Mouse (Mus musculus): ENCODE results near the gene Ttc30a2. TPM values are rescaled to one million over a fixed set of nuclear protein-coding genes. Genes with fewer than 3 reads are reported as not detected.
"Not testable (repeated sequence)": the region's sequence is repeated elsewhere in the genome, so short reads cannot be mapped to it uniquely, and the experiment has no call there.

Ttc30a2 gene
- polyA plus RNA-seq, 1 experiment from 2014 or later, result 0.08 TPM

GRCm38 (mm10) chr2:75990885-75991539, 13.0 kb upstream of the Ttc30a2 start:
- 56% methylated on average over 13 of the region's 13 CpGs for WGBS
- Histone ChIP-seq H3K27me3 (replicated peaks) (no peaks in the 10 kb centered on the region), H3K4me1 (replicated peaks) (peaks cover 11% of the 10 kb centered on the region), H3K4me2 (replicated peaks) (no peak overlapping the region), H3K9me3 (no peaks in the 10 kb centered on the region), H3K9ac (no peak overlapping the region), H3K27ac (no peak overlapping the region), H3K36me3 (no peaks in the 10 kb centered on the region), H3K4me3 (replicated peaks) (no peak overlapping the region)
- ATAC-seq, result 0 out of 2 replicates have a peak, but pooled peaks have one; percentile 38

- Histone ChIP-seq H3K36me3 (no peaks in the 10 kb centered on the region), H3K4me2 (replicated peaks) (no peak overlapping the region), H3K27ac (no peak overlapping the region), H3K9me3 (no peaks in the 10 kb centered on the region), H3K9ac (no peak overlapping the region), H3K4me3 (replicated peaks) (no peak overlapping the region), H3K4me1 (replicated peaks) (peaks cover 11% of the 10 kb centered on the region), H3K27me3 (replicated peaks) (no peaks in the 10 kb centered on the region)
- 50% methylated on average over 4 of the region's 4 CpGs for WGBS
- ATAC-seq, result no peak
Measured at GRCm38 (mm10) chr2:75989694-75990093, 11.7 kb upstream of the Ttc30a2 start.

DNA sequence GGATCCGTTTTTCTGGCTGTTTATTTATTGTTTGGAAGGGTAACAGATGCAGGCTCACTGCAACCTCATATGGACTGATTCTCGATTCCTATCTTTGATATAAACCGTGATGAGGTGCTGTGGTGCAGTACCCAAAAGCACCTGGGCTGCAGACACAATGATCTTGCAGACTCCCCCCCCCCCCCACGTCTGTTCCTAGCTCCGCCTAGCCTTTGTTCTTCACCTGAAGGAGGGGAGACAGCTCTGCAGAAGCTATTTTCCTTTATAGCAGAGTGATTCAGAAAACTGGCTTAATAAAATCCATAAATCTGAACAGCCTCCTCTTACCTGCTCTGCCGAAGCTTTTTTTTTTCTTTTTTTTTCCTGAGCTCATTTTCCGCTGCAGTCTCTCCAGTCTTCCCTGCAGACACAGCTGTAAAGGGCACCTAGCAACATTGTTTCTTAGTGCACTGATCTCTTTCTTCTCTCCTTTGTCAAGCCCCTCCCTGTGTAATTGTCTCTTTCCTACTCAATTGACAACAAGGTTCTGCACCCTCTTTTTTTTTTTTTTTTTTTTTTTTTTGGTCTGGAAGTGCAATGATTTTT, 10.9 kb upstream of the Ttc30a2 start:
- Histone ChIP-seq H3K9me3 (no peaks in the 10 kb centered on the region), H3K4me2 (replicated peaks) (no peak overlapping the region), H3K27me3 (replicated peaks) (no peaks in the 10 kb centered on the region), H3K4me1 (replicated peaks) (peaks cover 11% of the 10 kb centered on the region), H3K9ac (no peak overlapping the region), H3K4me3 (replicated peaks) (no peak overlapping the region), H3K36me3 (no peaks in the 10 kb centered on the region), H3K27ac (no peak overlapping the region)
- ATAC-seq, result no peak
- 26% methylated on average over 7 of the region's 7 CpGs for WGBS

DNA sequence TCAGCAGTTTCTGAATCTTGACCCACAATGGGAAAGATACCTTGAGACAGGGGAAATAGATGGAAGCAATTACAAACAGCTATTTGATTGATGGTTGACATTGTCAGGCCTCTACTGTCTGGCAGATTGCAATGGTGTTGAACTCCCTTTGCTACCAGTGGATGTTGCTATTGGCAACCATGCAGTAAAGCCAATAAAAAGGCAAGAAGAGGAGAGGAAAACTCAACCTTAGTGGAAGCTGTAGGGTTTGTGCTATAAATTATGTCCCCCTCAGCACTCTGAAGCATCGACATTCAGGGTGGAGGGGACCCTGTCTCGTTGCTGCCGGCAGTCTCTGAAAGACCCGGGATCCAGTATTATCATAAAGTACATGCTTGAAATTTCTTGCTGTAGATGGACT, 10.4 kb upstream of the Ttc30a2 start:
- Histone ChIP-seq H3K4me1 (replicated peaks) (peaks cover 11% of the 10 kb centered on the region), H3K4me3 (replicated peaks) (no peak overlapping the region), H3K9ac (no peak overlapping the region), H3K9me3 (no peaks in the 10 kb centered on the region), H3K27me3 (replicated peaks) (no peaks in the 10 kb centered on the region), H3K36me3 (no peaks in the 10 kb centered on the region), H3K27ac (no peak overlapping the region), H3K4me2 (replicated peaks) (no peak overlapping the region)
- no peak for ATAC-seq
- 26% methylated on average over 4 of the region's 4 CpGs for WGBS

GRCm38 (mm10) chr2:75987739-75988138, 9.8 kb upstream of the Ttc30a2 start:
- Histone ChIP-seq H3K36me3 (no peaks in the 10 kb centered on the region), H3K9me3 (no peaks in the 10 kb centered on the region)
- 59% methylated on average over 9 of the region's 9 CpGs for WGBS

DNA sequence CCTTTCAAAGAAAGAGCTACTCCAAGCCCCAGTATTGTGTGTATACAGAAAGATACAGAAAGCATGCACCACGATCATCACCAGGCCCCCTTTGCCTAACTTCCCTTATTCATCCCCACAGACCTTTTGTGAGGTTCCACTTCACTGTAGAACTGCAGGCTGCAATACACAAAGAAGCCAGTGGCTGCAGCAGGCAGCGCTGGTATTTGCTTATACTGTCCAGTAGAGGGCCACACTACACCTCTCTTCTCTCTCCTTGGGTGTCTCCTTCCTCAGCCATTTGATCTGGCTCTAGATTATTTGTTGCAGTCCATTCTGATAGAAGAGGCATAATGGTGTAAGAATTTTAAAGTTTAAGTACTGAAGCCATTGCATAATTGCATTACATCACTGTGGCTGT, 7.2 kb upstream of the Ttc30a2 start:
- Histone ChIP-seq H3K9ac (0 out of 2 replicates have a peak overlapping the region, but pooled peaks have one; percentile 14), H3K9me3 (no peaks in the 10 kb centered on the region), H3K4me2 (replicated peaks) (no peak overlapping the region; the same call in 1 of the 2 replicates)

More at GRCm38 (mm10) chr2:75987739-75988138, 9.8 kb upstream of the Ttc30a2 start:
- H3K4me2 ChIP-seq (replicated peaks), result no peak overlapping the region
- no peak for ATAC-seq
- H3K4me3 ChIP-seq (replicated peaks), result no peak overlapping the region
- no peaks in the 10 kb centered on the region for H3K27me3 ChIP-seq (replicated peaks)
- no peak overlapping the region for H3K9ac ChIP-seq
- no peak overlapping the region for H3K27ac ChIP-seq
- peaks cover 11% of the 10 kb centered on the region for H3K4me1 ChIP-seq (replicated peaks)

GRCm38 (mm10) chr2:75983847-75984246, 5.9 kb upstream of the Ttc30a2 start:
- H3K4me3 ChIP-seq (replicated peaks), result no peak overlapping the region
- WGBS, result 82% methylated on average over 3 of the region's 3 CpGs
- no peaks in the 10 kb centered on the region for H3K9me3 ChIP-seq
- no peak for ATAC-seq
- H3K4me1 ChIP-seq (replicated peaks), result peaks cover 4% of the 10 kb centered on the region; the same call in 1 of the 2 replicates
- H3K27me3 ChIP-seq (replicated peaks), result no peaks in the 10 kb centered on the region
- H3K9ac ChIP-seq, result no peak overlapping the region
- no peak overlapping the region for H3K4me2 ChIP-seq (replicated peaks)
- H3K27ac ChIP-seq, result no peak overlapping the region
- H3K36me3 ChIP-seq, result no peaks in the 10 kb centered on the region

More for the DNA sequence above, 7.2 kb upstream of the Ttc30a2 start:
- Histone ChIP-seq H3K27ac (no peak overlapping the region), H3K27me3 (replicated peaks) (no peaks in the 10 kb centered on the region), H3K36me3 (no peaks in the 10 kb centered on the region), H3K4me3 (replicated peaks) (no peak overlapping the region), H3K4me1 (replicated peaks) (peaks cover 4% of the 10 kb centered on the region; the same call in 1 of the 2 replicates)
- ATAC-seq, result peak; percentile 50
- WGBS, result 0% methylated on average over 2 of the region's 2 CpGs

DNA sequence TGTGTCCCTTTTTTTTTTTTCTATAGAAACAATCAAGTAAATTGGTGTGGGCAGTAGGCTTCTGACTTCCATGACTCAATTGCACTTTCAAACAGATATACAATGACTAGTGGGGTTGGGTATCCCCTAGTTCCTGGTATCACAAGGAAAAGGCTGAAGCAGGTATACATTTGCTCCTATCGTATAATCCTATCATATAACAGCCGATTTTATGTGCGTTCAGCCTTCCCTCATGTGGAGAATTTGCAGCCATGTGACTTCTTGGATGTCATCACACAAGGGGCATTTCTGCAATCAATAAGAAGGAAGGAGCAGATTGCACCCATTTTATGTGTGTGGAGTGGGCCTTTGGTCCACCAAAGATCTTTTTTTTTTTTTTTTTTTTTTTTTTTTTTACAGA, 5.1 kb upstream of the Ttc30a2 start:
- Histone ChIP-seq H3K4me1 (replicated peaks) (0 out of 2 replicates have a peak, but pooled peaks cover 4% of the 10 kb centered on the region), H3K4me3 (replicated peaks) (no peak overlapping the region), H3K4me2 (replicated peaks) (no peak overlapping the region), H3K9me3 (no peaks in the 10 kb centered on the region), H3K36me3 (no peaks in the 10 kb centered on the region), H3K27ac (no peak overlapping the region), H3K9ac (no peak overlapping the region), H3K27me3 (replicated peaks) (no peaks in the 10 kb centered on the region)
- ATAC-seq, result no peak
- 96% methylated on average over 3 of the region's 3 CpGs for WGBS

DNA sequence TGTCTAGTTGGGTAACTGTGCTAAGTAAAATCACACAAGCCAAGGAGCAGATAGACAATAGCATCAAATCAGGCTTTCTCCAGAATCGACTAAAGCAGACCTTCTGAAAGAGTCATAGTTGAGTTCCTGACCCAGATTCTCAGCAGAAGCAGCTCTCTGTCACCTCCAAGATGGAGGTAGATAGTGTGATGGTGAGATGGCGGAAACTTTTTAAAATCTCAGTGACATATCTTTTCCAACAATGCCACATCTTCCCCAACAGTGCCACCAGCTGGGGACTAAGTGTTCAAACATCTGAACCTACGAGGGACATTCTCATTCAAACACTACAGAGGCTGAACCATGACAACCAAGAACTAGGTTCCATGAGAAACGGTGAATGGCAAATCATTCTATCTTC, 4.7 kb upstream of the Ttc30a2 start:
- no peaks in the 10 kb centered on the region for H3K36me3 ChIP-seq
- H3K9me3 ChIP-seq, result no peaks in the 10 kb centered on the region
- no peak overlapping the region for H3K27ac ChIP-seq
- H3K4me3 ChIP-seq (replicated peaks), result no peak overlapping the region
- H3K4me2 ChIP-seq (replicated peaks), result no peak overlapping the region
- H3K9ac ChIP-seq, result no peak overlapping the region
- WGBS, result 93% methylated on average over 4 of the region's 4 CpGs
- no peaks in the 10 kb centered on the region for H3K27me3 ChIP-seq (replicated peaks)
- ATAC-seq, result no peak
- H3K4me1 ChIP-seq (replicated peaks), result 0 out of 2 replicates have a peak, but pooled peaks cover under 1% of the 10 kb centered on the region

DNA sequence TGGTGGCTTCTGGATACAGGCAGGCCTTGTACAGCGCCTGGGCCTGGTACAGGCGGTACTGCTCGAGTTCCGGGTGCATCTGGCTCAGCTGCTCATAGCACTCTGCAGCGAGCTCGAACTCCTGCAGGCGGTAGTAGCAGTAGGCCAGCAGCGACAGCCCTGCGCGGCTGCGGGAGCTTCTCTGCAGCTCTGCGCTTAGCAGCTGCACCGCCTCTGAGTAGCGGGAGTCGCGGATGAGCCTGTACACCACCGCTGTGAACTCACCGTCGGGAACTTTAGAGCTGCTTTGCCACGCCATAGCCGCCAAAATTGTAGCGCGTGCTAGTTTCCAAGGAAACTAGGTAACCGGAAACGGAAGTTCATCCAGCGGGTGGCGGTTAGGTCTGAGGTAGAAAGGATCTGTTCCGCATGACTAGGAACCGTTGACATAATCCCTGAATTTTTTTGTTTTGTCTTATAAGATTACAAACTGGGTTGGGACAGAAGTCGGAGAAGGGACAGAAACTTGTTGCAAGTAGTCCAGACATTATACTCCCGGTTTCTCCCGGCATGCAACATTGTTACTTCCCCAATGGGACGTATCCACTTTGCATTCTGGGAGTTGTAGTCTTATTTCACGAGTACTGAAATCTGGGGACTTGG, 3.6 kb upstream of the Ttc30a2 start, which contains the start of gene Ttc30a1:
TSS of gene Ttc30a1 (minus strand) at position 528 of the 642 bp plus-strand sequence.
- peak within 1 kb of the TSS; percentile 39; the same call in 1 of the 2 replicates for H3K9ac ChIP-seq
- H3K9me3 ChIP-seq; H3K4me1 ChIP-seq (replicated peaks); H3K27ac ChIP-seq; H3K27me3 ChIP-seq (replicated peaks); H3K36me3 ChIP-seq: not testable (repeated sequence)
- H3K4me3 ChIP-seq (replicated peaks), result peak within 1 kb of the TSS; percentile 45
- WGBS, result 3% methylated on average over 31 of the region's 34 CpGs
- H3K4me2 ChIP-seq (replicated peaks), result peak within 1 kb of the TSS; percentile 74
- peak; percentile 87 for ATAC-seq

- H3K4me3 ChIP-seq (replicated peaks), result peak overlapping the region; percentile 45; the same call in 1 of the 2 replicates
- H3K36me3 ChIP-seq; H3K9me3 ChIP-seq; H3K27me3 ChIP-seq (replicated peaks); H3K27ac ChIP-seq; H3K9ac ChIP-seq; H3K4me1 ChIP-seq (replicated peaks): not testable (repeated sequence)
- ATAC-seq, result 0 out of 2 replicates have a peak, but pooled peaks have one; percentile 1
- peak overlapping the region; percentile 74 for H3K4me2 ChIP-seq (replicated peaks)
- WGBS, result 95% methylated on average over 13 of the region's 13 CpGs
Measured at GRCm38 (mm10) chr2:75980933-75981439, 3.0 kb upstream of the Ttc30a2 start.

- WGBS, result 82% methylated on average over 2 of the region's 2 CpGs
- H3K4me1 ChIP-seq (replicated peaks), result not testable (repeated sequence)
Measured at GRCm38 (mm10) chr2:75976070-75976469, 1.9 kb downstream of the Ttc30a2 start.

More at GRCm38 (mm10) chr2:75976070-75976469, 1.9 kb downstream of the Ttc30a2 start:
- H3K27ac ChIP-seq; H3K4me3 ChIP-seq (replicated peaks); H3K9ac ChIP-seq; H3K4me2 ChIP-seq (replicated peaks); H3K9me3 ChIP-seq; H3K36me3 ChIP-seq; ATAC-seq; H3K27me3 ChIP-seq (replicated peaks): not testable (repeated sequence)
